Mouse (Mus musculus) heart, embryonic 14.5 days (tissue): Measurements from ENCODE around the gene Lrrc4. TPM values are rescaled to one million over a fixed set of nuclear protein-coding genes. Genes with fewer than 3 reads are reported as not detected.
A peak's percentile ranks its signal among the peaks of the same experiment; 100 is the strongest.

ENCODE experiments used
- ATAC-seq: fragments of 200-750 bp; cut with Nextera tagmentation; 2 replicates; pipeline ENCODE4 v1.8.0; 2017; ENCODE audit warnings: low read depth, moderate TSS enrichment; ENCODE audit not compliant: insufficient number of reproducible peaks, insufficient read depth, low FRiP score
- H3K27ac ChIP-seq, 2 experiments: fragments of 200-500 bp in 1 of 2; fragments of 300-500 bp in 1 of 2; sonication (generic) in 1 of 2; replicated peaks in 1 of 2; 2 replicates each; pipeline ENCODE4 v1.5.1; 2012 to 2014; ENCODE audit warnings: low read depth in 2 of 2, low read length in 2 of 2, control low read depth in 1 of 2, mild to moderate bottlenecking in 1 of 2, mixed read lengths in 1 of 2; ENCODE audit not compliant: control insufficient read depth in 1 of 2, insufficient read depth in 1 of 2
- H3K27me3 ChIP-seq: fragments of 300-500 bp; sonication (generic); 2 replicates; pipeline ENCODE4 v1.6.1; 2014; ENCODE audit warnings: mild to moderate bottlenecking, low read length, control low read depth; ENCODE audit not compliant: control insufficient read depth, insufficient read depth
- H3K36me3 ChIP-seq: fragments of 300-500 bp; sonication (generic); 2 replicates; pipeline ENCODE4 v1.6.1; 2014; ENCODE audit warnings: mild to moderate bottlenecking, control low read depth, low read length, mixed read lengths; ENCODE audit not compliant: control insufficient read depth, insufficient read depth
- H3K4me1 ChIP-seq, 2 experiments: fragments of 200-500 bp in 1 of 2; fragments of 300-500 bp in 1 of 2; sonication (generic) in 1 of 2; 2 replicates each; pipeline ENCODE4 v1.6.1; 2012 to 2014; ENCODE audit warnings: low read length in 2 of 2, control low read depth in 1 of 2, mixed read lengths in 1 of 2; ENCODE audit not compliant: control insufficient read depth in 2 of 2, insufficient read depth in 2 of 2
- H3K4me2 ChIP-seq: fragments of 300-500 bp; sonication (generic); 2 replicates; pipeline ENCODE4 v1.6.1; 2014; ENCODE audit warnings: mild to moderate bottlenecking, low read length
- H3K4me3 ChIP-seq, 2 experiments: fragments of 200-500 bp in 1 of 2; fragments of 300-500 bp in 1 of 2; sonication (generic) in 1 of 2; 2 replicates each; pipeline ENCODE4 v1.5.1; 2012 to 2014; ENCODE audit warnings: low read length in 2 of 2, mild to moderate bottlenecking in 2 of 2, control low read depth in 1 of 2, low read depth in 1 of 2, moderate library complexity in 1 of 2; ENCODE audit not compliant: control insufficient read depth in 1 of 2, insufficient read depth in 1 of 2
- H3K9ac ChIP-seq: fragments of 300-500 bp; sonication (generic); 2 replicates; pipeline ENCODE4 v1.6.1; 2014; ENCODE audit warnings: mild to moderate bottlenecking, low read length
- H3K9me3 ChIP-seq: fragments of 300-500 bp; sonication (generic); 2 replicates; pipeline ENCODE4 v1.6.1; 2016; ENCODE audit warnings: low read length, control low read depth; ENCODE audit not compliant: control insufficient read depth
- WGBS: fragments of 180-500 bp; shearing (Covaris S2); extraction: QIAGEN DNeasy Blood & Tissue Kit; methylation state at CpG from one replicate; pipeline ENCODE4 v1.1.7; 2014; 5-methylcytosine and 5-hydroxymethylcytosine counted together
- polyA plus RNA-seq: library from polyadenylated mRNA; unstranded; fragments of >200 nt; fragmentation: Nextera tagmentation; extraction: Ambion mirVana; gene quantifications from 2 replicates; pipeline ENCODE4 v1.2.1, GENCODE M21; 2014

Lrrc4 gene
- polyA plus RNA-seq, 1 experiment from 2014 or later: 0.45 TPM

GRCm38 (mm10) chr6:28723059-28723458 lies 108.5 kb downstream of the Lrrc4 start:
- no peak for ATAC-seq
- H3K4me3 ChIP-seq: no peak overlapping the region
- WGBS: 27% methylated on average over 2 of the region's 2 CpGs

GRCm38 (mm10) chr6:28720391-28721171 lies 111.0 kb downstream of the Lrrc4 start:
- no peaks in the 10 kb centered on the region for H3K27me3 ChIP-seq
- no peak for ATAC-seq
- no peak overlapping the region for H3K9ac ChIP-seq
- H3K4me3 ChIP-seq: no peak overlapping the region
- no peak overlapping the region for H3K4me2 ChIP-seq
- 87% methylated on average over 9 of the region's 9 CpGs for WGBS
- H3K4me1 ChIP-seq: peaks cover 2 to 6% of the 10 kb centered on the region in 2 experiments; a peak in 2 of 4 replicates
- no peak overlapping the region for H3K27ac ChIP-seq
- no peaks in the 10 kb centered on the region for H3K9me3 ChIP-seq
- peaks cover 1% of the 10 kb centered on the region for H3K36me3 ChIP-seq

More at GRCm38 (mm10) chr6:28723059-28723458, 108.5 kb downstream of the Lrrc4 start:
- Histone ChIP-seq H3K27me3 (no peaks in the 10 kb centered on the region), H3K9ac (no peak overlapping the region), H3K9me3 (no peaks in the 10 kb centered on the region), H3K4me1 (no peaks in the 10 kb centered on the region), H3K27ac (no peak overlapping the region), H3K36me3 (peaks cover 5% of the 10 kb centered on the region), H3K4me2 (no peak overlapping the region)

GRCm38 (mm10) chr6:28717845-28718237 lies 113.7 kb downstream of the Lrrc4 start:
- whole genome bisulfite sequencing: 39% methylated on average over 4 of the region's 4 CpGs
- no peak overlapping the region for H3K4me3 ChIP-seq
- no peaks in the 10 kb centered on the region for H3K36me3 ChIP-seq
- H3K27ac ChIP-seq: no peak overlapping the region
- no peaks in the 10 kb centered on the region for H3K9me3 ChIP-seq
- H3K4me2 ChIP-seq: no peak overlapping the region
- no peaks in the 10 kb centered on the region for H3K27me3 ChIP-seq
- no peak overlapping the region for H3K9ac ChIP-seq
- H3K4me1 ChIP-seq: peaks cover 2 to 16% of the 10 kb centered on the region in 2 experiments; a peak in 3 of 4 replicates
- no peak for ATAC-seq

DNA sequence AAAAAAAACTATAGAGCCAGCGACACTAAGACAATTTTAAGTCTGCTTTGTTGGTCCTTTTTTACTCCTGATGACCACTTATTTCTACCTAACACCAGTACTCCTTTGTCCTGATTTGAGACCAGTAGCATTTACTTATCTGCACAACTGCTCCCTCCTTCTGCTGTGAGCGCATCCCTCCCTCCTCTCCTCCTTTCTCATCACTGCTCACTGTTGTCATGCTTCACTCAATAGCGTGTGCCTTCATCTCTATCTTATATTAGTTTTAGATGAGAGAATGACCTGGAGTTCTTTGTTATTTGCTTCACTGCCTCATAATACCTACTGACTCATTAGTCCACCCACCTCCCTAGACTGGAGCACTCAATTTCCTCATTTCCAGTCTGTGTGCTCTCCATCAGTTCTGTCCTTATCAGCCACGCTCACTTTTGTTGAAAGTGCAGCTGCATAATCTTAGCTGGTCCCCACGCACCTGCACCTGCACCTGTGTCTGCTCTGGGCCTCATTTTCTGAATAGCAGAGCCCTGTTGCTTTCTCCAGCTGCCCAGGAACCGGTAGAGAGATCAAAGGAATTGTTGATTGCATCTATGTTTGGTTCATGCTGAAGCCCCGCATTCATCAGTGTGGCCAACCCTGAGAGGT lies 114.2 kb downstream of the Lrrc4 start:
- no peak overlapping the region for H3K9ac ChIP-seq
- H3K4me3 ChIP-seq: no peak overlapping the region
- peaks cover 2 to 16% of the 10 kb centered on the region in 2 experiments; a peak in 3 of 4 replicates for H3K4me1 ChIP-seq
- 0 out of 2 replicates have a peak, but pooled peaks cover 2% of the 10 kb centered on the region for H3K36me3 ChIP-seq
- 55% methylated on average over 7 of the region's 7 CpGs for WGBS
- H3K4me2 ChIP-seq: no peak overlapping the region
- H3K27me3 ChIP-seq: no peaks in the 10 kb centered on the region
- no peak for ATAC-seq
- H3K27ac ChIP-seq: no peak overlapping the region
- no peaks in the 10 kb centered on the region for H3K9me3 ChIP-seq

DNA sequence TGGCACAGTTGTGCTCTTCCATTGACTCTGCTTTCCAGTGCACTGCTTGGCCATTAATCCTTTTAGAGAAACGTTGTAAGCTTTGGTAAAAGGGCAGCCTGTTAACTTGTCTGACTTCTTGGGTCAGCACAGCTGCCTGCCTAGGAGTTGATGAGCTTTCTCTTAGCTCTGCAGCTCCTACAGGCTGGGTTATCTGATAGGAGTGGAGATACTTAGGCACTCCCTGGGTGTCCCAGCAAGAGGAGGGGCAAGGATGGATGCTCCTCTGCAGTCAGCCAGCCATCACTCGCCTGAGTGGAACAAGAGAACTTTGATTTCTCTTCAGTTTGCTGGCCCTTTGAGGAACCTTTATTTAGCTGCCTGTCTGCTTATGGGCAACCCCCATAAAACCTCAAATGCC lies 121.5 kb downstream of the Lrrc4 start:
- 33% methylated on average over 2 of the region's 2 CpGs for WGBS
- ATAC-seq: no peak
- Histone ChIP-seq H3K4me1 (peaks cover 15 to 41% of the 10 kb centered on the region in 2 experiments), H3K27me3 (no peaks in the 10 kb centered on the region), H3K9ac (no peak overlapping the region), H3K36me3 (peaks cover 14% of the 10 kb centered on the region), H3K4me3 (no peak overlapping the region), H3K4me2 (no peak overlapping the region), H3K27ac (no peak overlapping the region), H3K9me3 (no peaks in the 10 kb centered on the region)

DNA sequence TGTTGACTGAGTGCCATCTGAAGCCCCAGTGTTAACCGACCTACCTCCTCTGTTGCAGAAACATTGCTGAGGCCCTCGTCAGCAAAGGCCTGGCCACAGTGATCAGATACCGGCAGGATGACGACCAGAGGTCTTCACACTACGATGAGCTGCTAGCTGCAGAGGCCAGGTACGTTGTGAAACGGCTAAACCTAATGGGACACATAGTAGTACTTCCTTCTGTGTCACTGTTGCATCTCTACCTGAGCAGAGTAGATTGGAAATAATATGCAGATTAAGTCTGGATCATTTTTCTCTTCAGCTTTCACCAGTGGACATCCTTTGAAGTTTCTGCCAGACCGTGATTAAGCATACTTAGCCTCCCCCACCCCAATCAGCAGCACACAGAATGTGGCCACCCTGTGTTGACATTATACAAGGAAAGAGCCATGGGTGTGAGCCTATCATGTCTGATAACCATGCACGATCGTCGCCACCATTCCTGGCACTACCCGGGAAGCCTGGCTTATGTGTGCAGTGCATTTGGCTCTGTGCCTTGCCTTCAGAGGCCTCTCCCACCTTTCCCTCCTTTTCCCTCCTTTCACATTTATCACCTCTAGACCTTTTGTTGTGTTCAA lies 124.5 kb downstream of the Lrrc4 start:
- Histone ChIP-seq H3K9ac (no peak overlapping the region), H3K4me2 (peak overlapping the region; percentile 12; the same call in 1 of the 2 replicates), H3K27me3 (no peaks in the 10 kb centered on the region), H3K4me1 (peaks cover 18 to 40% of the 10 kb centered on the region in 2 experiments), H3K36me3 (peaks cover 10% of the 10 kb centered on the region), H3K27ac (peak overlapping the region in 1 of 2 experiments; percentile 3; a peak in 1 of 4 replicates), H3K4me3 (no peak overlapping the region), H3K9me3 (no peaks in the 10 kb centered on the region)
- 31% methylated on average over 12 of the region's 12 CpGs for WGBS
- ATAC-seq: peak; percentile 76; the same call in 1 of the 2 replicates

- no peak for ATAC-seq
- 55% methylated on average over 8 of the region's 8 CpGs for WGBS
- H3K36me3 ChIP-seq: peaks cover 10% of the 10 kb centered on the region
- peak overlapping the region in 1 of 2 experiments; percentile 3; a peak in 1 of 4 replicates for H3K27ac ChIP-seq
- H3K4me3 ChIP-seq: no peak overlapping the region
- H3K4me2 ChIP-seq: no peak overlapping the region
- no peak overlapping the region for H3K9ac ChIP-seq
- no peaks in the 10 kb centered on the region for H3K9me3 ChIP-seq
- H3K4me1 ChIP-seq: peaks cover 18 to 40% of the 10 kb centered on the region in 2 experiments
- H3K27me3 ChIP-seq: no peaks in the 10 kb centered on the region
Observed at GRCm38 (mm10) chr6:28706108-28706975, 125.2 kb downstream of the Lrrc4 start.
